Mouse (Mus musculus) liver, embryonic 14.5 days (tissue): ENCODE data around the gene Clstn2. TPM values are rescaled to one million over a fixed set of nuclear protein-coding genes. Genes with fewer than 3 reads are reported as not detected.

Experiments
- ATAC-seq: fragments of 200-750 bp; cut with Nextera tagmentation; 2 replicates; pipeline ENCODE4 v1.8.0; 2017; ENCODE audit warnings: moderate number of reproducible peaks, mild to moderate bottlenecking, moderate library complexity; ENCODE audit not compliant: insufficient read depth
- DNase-seq, 3 experiments: peaks; one replicate each; pipeline ENCODE4 v3.0.0-alpha.2; 2012 to 2013; ENCODE audit warnings: low read depth in 3 of 3, low spot score in 3 of 3
- H3K27ac ChIP-seq: fragments of 300-500 bp; sonication (generic); 2 replicates; pipeline ENCODE4 v1.5.1; 2014; ENCODE audit warnings: moderate library complexity, mild to moderate bottlenecking, control low read depth, inconsistent platforms
- H3K27me3 ChIP-seq: fragments of 300-500 bp; sonication (generic); 2 replicates; pipeline ENCODE4 v1.6.1; 2014; ENCODE audit warnings: mild to moderate bottlenecking, low read length, moderate library complexity; ENCODE audit not compliant: control insufficient read depth, insufficient read depth
- H3K36me3 ChIP-seq: fragments of 300-500 bp; sonication (generic); replicated peaks from 2 replicates; pipeline ENCODE4 v1.6.1; 2014; ENCODE audit warnings: low read depth; ENCODE audit not compliant: control insufficient read depth, insufficient read depth
- H3K4me1 ChIP-seq, 2 experiments: fragments of 200-500 bp in 1 of 2; fragments of 300-500 bp in 1 of 2; sonication (generic) in 1 of 2; replicated peaks; 2 replicates each; pipeline ENCODE4 v1.6.1; 2012 to 2014; ENCODE audit warnings: antibody characterized with exemption in 1 of 2, inconsistent platforms in 1 of 2, low read length in 1 of 2; ENCODE audit not compliant: control insufficient read depth in 2 of 2, insufficient read depth in 2 of 2
- H3K4me2 ChIP-seq: fragments of 300-500 bp; sonication (generic); 2 replicates; pipeline ENCODE4 v1.6.1; 2014; ENCODE audit warnings: low read depth, mild to moderate bottlenecking, control low read depth, moderate library complexity
- H3K4me3 ChIP-seq, 2 experiments: fragments of 200-500 bp in 1 of 2; fragments of 300-500 bp in 1 of 2; sonication (generic) in 1 of 2; 2 replicates each; pipeline ENCODE4 v1.5.1; 2012 to 2014; ENCODE audit warnings: low read depth in 2 of 2, low read length in 2 of 2, mild to moderate bottlenecking in 2 of 2, control low read depth in 1 of 2, inconsistent platforms in 1 of 2, moderate library complexity in 1 of 2; ENCODE audit not compliant: insufficient read depth in 1 of 2
- H3K9ac ChIP-seq: fragments of 300-500 bp; sonication (generic); replicated peaks from 2 replicates; pipeline ENCODE4 v1.6.1; 2014; ENCODE audit warnings: mild to moderate bottlenecking, control low read depth, moderate library complexity
- H3K9me3 ChIP-seq: fragments of 300-500 bp; sonication (generic); 2 replicates; pipeline ENCODE4 v1.6.1; 2016; ENCODE audit warnings: low read length, mixed read lengths; ENCODE audit not compliant: control insufficient read depth
- CTCF ChIP-seq: IDR thresholded peaks from 2 replicates; pipeline ENCODE4 v1.5.1; 2016; ENCODE audit warnings: antibody characterized with exemption, low read depth, control low read depth
- EP300 ChIP-seq: IDR thresholded peaks from 2 replicates; pipeline ENCODE4 v1.6.1; 2016; ENCODE audit warnings: antibody characterized with exemption, low read depth
- WGBS: fragments of 180-500 bp; shearing (Covaris S2); extraction: QIAGEN DNeasy Blood & Tissue Kit; methylation state at CpG from one replicate; pipeline ENCODE4 v1.1.7; 2014; ENCODE audit not compliant: insufficient replicate concordance; 5-methylcytosine and 5-hydroxymethylcytosine counted together
- polyA plus RNA-seq, 2 experiments: library from polyadenylated mRNA; depleted of rRNA in 1 of 2; stranded (reverse) in 1 of 2; unstranded in 1 of 2; fragments of >200 nt; fragmentation: Nextera tagmentation in 1 of 2; extraction: Ambion mirVana in 1 of 2; gene quantifications; 2 replicates each; pipeline versions ENCODE4 v1.2.1 to v1.2.3; 2012 to 2014

The Clstn2 gene
- polyA plus RNA-seq, 2 experiments, result 0.04 to 0.11 TPM

DNA sequence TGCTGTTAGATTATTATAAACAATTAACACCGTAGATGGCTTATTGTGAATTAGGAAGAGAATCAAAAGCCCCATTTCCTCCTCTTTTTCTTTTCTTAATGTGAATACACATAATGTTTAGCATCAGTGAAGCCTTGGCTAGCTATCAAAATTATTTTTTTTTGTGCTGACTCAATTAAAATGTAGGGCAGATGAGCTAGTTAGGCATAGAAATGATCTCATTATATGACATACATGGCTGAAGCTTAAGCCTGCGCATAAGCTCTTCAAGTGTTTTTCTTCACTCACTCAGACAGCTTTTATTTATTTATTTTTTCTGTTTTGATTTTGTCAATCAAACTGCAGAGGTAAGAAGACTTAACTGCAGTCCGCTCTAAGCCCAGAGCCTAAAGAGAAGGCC lies 405.1 kb downstream of the Clstn2 start:
- no peak overlapping the region for H3K9ac ChIP-seq

DNA sequence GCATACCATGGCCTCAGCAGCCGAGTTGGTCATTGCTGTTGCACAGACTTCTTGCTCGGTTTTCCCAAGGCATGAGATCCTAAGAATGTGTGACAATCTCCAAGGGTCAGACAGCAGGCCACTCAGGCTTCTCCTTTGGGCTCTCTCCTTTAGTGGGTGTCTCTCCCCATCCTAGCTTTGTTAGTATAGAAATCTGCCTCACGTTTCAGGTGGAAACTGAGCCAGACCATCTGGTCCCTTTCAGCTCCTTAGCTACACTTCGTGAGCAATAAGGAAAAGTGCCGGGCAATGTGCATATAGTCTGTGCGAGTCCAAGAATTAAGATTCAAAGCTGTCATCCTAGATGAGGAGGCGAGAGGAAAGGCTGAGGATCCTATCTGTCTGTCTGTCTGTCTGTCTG lies 422.4 kb downstream of the Clstn2 start:
- DNase-seq (no peak), ATAC-seq (no peak)
- H3K36me3 ChIP-seq, result no peaks in the 10 kb centered on the region
- WGBS, result 52% methylated on average over 7 of the region's 7 CpGs
- no peak overlapping the region for H3K4me3 ChIP-seq
- H3K9me3 ChIP-seq, result no peaks in the 10 kb centered on the region
- no peaks in the 10 kb centered on the region for H3K27me3 ChIP-seq
- no peaks in the 10 kb centered on the region for H3K4me1 ChIP-seq
- no peak overlapping the region for H3K9ac ChIP-seq
- no peak overlapping the region for H3K27ac ChIP-seq
- H3K4me2 ChIP-seq, result no peak overlapping the region
- no peak for TF ChIP-seq CTCF
- TF ChIP-seq EP300, result no peak

More for the DNA sequence above, 405.1 kb downstream of the Clstn2 start:
- Histone ChIP-seq H3K9me3 (no peaks in the 10 kb centered on the region), H3K36me3 (no peaks in the 10 kb centered on the region), H3K4me1 (no peaks in the 10 kb centered on the region), H3K27ac (no peak overlapping the region), H3K4me3 (no peak overlapping the region), H3K27me3 (no peaks in the 10 kb centered on the region), H3K4me2 (no peak overlapping the region)
- TF ChIP-seq CTCF, result no peak
- no peak for TF ChIP-seq EP300
- ATAC-seq, result no peak
- no peak for DNase-seq
- 67% methylated on average over 3 of the region's 3 CpGs for WGBS

DNA sequence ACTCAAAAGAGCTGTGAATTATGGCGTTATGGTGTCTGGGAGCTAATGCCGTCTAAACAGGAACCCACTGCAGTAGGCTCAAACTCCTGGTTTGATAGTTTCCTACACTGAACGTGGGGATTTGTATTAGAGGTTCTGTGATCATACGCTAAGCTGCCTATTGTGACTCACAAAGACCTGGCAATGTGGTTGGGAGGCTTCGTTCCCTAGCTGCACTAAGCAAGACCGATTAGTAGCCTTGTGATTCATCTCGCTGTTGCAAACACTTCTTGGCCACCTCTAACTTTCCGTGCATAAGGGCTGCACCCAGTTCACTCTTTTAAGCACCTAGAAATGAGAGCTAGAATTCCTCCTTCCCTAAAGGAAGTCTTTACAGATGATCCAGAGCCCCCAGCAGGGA lies 429.3 kb downstream of the Clstn2 start:
- Histone ChIP-seq H3K36me3 (no peaks in the 10 kb centered on the region), H3K27ac (no peak overlapping the region), H3K9me3 (no peaks in the 10 kb centered on the region), H3K4me1 (no peaks in the 10 kb centered on the region), H3K4me3 (no peak overlapping the region), H3K4me2 (no peak overlapping the region), H3K27me3 (no peaks in the 10 kb centered on the region), H3K9ac (no peak overlapping the region)
- no peak for DNase-seq
- ATAC-seq, result no peak
- WGBS, result 63% methylated on average over 8 of the region's 8 CpGs
- TF ChIP-seq EP300 (no peak), CTCF (no peak)

DNA sequence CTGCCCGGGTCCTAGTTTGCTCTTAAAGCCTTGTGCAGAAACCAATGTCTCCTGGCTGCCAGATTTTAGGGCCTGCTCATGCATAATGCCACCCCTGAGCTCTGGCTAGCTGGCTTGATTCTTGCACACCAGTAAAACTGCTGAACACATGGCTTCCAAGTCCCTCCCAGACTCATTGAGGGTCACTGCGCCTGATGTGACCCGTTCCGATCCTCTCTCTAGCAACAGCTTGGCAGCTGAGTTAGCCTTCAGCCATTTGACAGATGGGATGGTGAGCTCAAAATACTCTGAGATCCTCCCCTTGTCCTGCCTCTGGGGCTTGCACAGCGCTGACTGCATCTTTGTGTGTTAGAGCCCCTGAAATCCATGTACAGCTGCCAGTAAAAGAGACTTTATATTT lies 430.5 kb downstream of the Clstn2 start:
- no peak for TF ChIP-seq EP300
- no peak for TF ChIP-seq CTCF
- H3K4me2 ChIP-seq, result no peak overlapping the region
- no peaks in the 10 kb centered on the region for H3K27me3 ChIP-seq
- no peak for DNase-seq
- H3K27ac ChIP-seq, result no peak overlapping the region
- H3K4me3 ChIP-seq, result no peak overlapping the region
- H3K4me1 ChIP-seq, result no peaks in the 10 kb centered on the region
- no peaks in the 10 kb centered on the region for H3K9me3 ChIP-seq
- H3K9ac ChIP-seq, result no peak overlapping the region
- no peaks in the 10 kb centered on the region for H3K36me3 ChIP-seq
- WGBS, result 65% methylated on average over 5 of the region's 5 CpGs
- no peak for ATAC-seq

DNA sequence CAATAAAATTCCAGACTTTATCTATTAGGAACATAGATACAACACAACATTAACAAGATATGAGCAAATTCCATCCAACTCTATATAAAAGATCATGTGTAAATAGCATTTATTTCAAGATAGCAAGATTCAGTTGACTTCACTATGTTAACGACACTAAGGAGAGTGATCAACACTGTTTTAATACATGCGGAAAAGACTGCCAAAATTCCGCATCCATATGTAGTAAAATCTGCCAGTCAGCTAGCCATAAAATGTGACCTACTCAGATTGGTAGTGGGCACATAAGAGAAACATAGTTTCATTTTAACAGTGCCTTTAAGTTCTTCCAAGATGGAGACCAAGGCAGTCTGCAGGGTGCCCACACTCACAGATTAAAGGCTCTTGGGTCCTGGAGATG lies 434.0 kb downstream of the Clstn2 start:
- H3K9ac ChIP-seq, result no peak overlapping the region
- no peaks in the 10 kb centered on the region for H3K4me1 ChIP-seq
- no peaks in the 10 kb centered on the region for H3K36me3 ChIP-seq
- TF ChIP-seq EP300, result no peak
- TF ChIP-seq CTCF, result no peak
- H3K4me3 ChIP-seq, result no peak overlapping the region
- WGBS, result 69% methylated on average over 3 of the region's 3 CpGs
- H3K27ac ChIP-seq, result no peak overlapping the region
- H3K4me2 ChIP-seq, result no peak overlapping the region
- ATAC-seq, result no peak
- no peak for DNase-seq
- no peaks in the 10 kb centered on the region for H3K27me3 ChIP-seq
- H3K9me3 ChIP-seq, result no peaks in the 10 kb centered on the region
